Comparison of ENCODE assay signal across 9 mouse cellular contexts in the genomic region with DNA sequence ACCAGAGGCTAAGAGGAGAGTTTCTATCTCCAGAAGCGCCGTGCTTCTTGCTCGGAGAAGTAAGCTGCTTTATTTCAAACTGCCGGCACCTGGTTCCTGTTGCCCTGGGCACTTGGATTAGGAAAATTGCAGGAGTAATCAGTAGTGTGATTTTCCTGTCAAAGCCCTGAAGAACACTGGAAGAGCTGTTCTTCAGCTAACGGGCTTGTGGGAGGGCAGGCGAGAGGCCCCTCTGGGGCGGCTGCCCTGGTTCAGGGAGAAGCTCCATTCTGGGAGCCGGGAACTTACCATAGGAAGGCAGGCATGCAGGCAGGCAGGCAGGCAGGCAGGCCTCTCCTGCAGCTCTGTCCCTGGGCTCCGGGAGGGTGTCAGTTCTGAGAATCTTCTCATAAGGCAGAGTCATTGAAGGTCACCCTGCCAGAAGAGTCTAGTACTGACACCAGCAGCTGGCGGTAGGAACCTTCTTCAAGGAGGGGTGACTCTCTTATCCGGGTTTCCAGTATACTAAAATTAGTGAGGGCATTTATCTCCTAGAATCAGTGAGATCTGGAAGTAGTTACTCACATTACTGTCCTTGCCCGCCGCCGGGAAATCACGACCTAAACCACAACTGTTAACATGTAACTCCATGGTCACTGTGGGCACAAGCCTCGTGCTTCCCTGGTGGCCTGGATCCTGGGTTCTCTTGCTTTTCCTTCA. TPM values are rescaled to one million over a fixed set of nuclear protein-coding genes. Genes with fewer than 3 reads are reported as not detected.
DNase-seq lines count a peak whose midpoint lies in the region; ATAC-seq and TF ChIP-seq lines count a peak whose summit lies in the region.
"Had no signal": no experiment of that assay in that cellular context is flagged by ENCODE, and none has a peak within 500 bp of the region (broad histone marks: within the 10 kb centered on the region; RNA-seq: fewer than 3 reads in every experiment).

A gene (minus strand): TSS at position 457 of the 699 bp plus-strand sequence.

- intact Hi-C loops in heart, postnatal 14 days (cut with DNase I): no loop called here

- no peaks in the 10 kb centered on the region for H3K9me3 ChIP-seq in kidney, embryonic 15.5 days (replicated peaks)
- no peaks in the 10 kb centered on the region for H3K9me3 ChIP-seq in ES-Bruce4 (replicated peaks; ENCODE audit: control insufficient read depth, insufficient read depth, low read length, poor library complexity, severe bottlenecking)
- no peaks in the 10 kb centered on the region for H3K9me3 ChIP-seq in forebrain, embryonic 10.5 days
- H3K9me3 ChIP-seq in midbrain, embryonic 16.5 days (replicated peaks; ENCODE audit: control insufficient read depth, low read length, poor library complexity, severe bottlenecking): no peaks in the 10 kb centered on the region

- no peaks in the 10 kb centered on the region for H3K36me3 ChIP-seq in kidney, embryonic 15.5 days
- H3K36me3 ChIP-seq in ES-Bruce4 (ENCODE audit: control insufficient read depth, insufficient read depth, low read length, poor library complexity, severe bottlenecking): no peaks in the 10 kb centered on the region
- no peaks in the 10 kb centered on the region for H3K36me3 ChIP-seq in forebrain, embryonic 10.5 days (replicated peaks)
- no peaks in the 10 kb centered on the region for H3K36me3 ChIP-seq in midbrain, embryonic 16.5 days (ENCODE audit: control insufficient read depth, insufficient read depth, low read length)

- no peak within 1 kb of the TSS for H3K9ac ChIP-seq in kidney, embryonic 15.5 days
- no peak within 1 kb of the TSS for H3K9ac ChIP-seq in ES-Bruce4 (ENCODE audit: low read depth, poor library complexity, severe bottlenecking)
- H3K9ac ChIP-seq in midbrain, embryonic 16.5 days (ENCODE audit: low read depth, low read length): no peak within 1 kb of the TSS
- H3K9ac ChIP-seq: liver, embryonic 14.5 days had no signal

- H3K4me2 ChIP-seq in kidney, embryonic 15.5 days: no peak within 1 kb of the TSS
- H3K4me2 ChIP-seq in midbrain, embryonic 16.5 days (ENCODE audit: low read length): no peak within 1 kb of the TSS

- no peak for TF ChIP-seq EP300 in ES-Bruce4 (IDR thresholded peaks at IDR 0.05; ENCODE audit: insufficient read depth, low read depth, low read length)

- TF ChIP-seq CTCF in ES-Bruce4 (IDR thresholded peaks at IDR 0.05; ENCODE audit: low read depth, low read length): no peak

- H3K27ac ChIP-seq in kidney, embryonic 15.5 days: no peak within 1 kb of the TSS
- no peak within 1 kb of the TSS for H3K27ac ChIP-seq in ES-Bruce4 (ENCODE audit: insufficient read depth, low read length)
- H3K27ac ChIP-seq in forebrain, embryonic 10.5 days: no peak within 1 kb of the TSS
- no peak within 1 kb of the TSS for H3K27ac ChIP-seq in midbrain, embryonic 16.5 days (ENCODE audit: low read length)
- H3K27ac ChIP-seq: liver, embryonic 14.5 days had no signal

- H3K4me3 ChIP-seq in kidney, embryonic 15.5 days (replicated peaks): no peak within 1 kb of the TSS
- no peak within 1 kb of the TSS for H3K4me3 ChIP-seq in ES-Bruce4 (ENCODE audit: low read depth, low read length)
- no peak within 1 kb of the TSS for H3K4me3 ChIP-seq in forebrain, embryonic 10.5 days
- H3K4me3 ChIP-seq in midbrain, embryonic 16.5 days (ENCODE audit: low read depth, low read length): no peak within 1 kb of the TSS

- WGBS in kidney, embryonic 15.5 days: 73% methylated on average over 16 of the region's 16 CpGs
- 73% methylated on average over 16 of the region's 16 CpGs for WGBS in forebrain, embryonic 10.5 days
- 80% methylated on average over 16 of the region's 16 CpGs for WGBS in midbrain, embryonic 16.5 days

- peaks cover 4% of the 10 kb centered on the region; the same call in 1 of the 2 replicates for H3K27me3 ChIP-seq in kidney, embryonic 15.5 days
- peaks cover 1% of the 10 kb centered on the region for H3K27me3 ChIP-seq in ES-Bruce4 (ENCODE audit: control insufficient read depth, insufficient read depth, low read length, poor library complexity, severe bottlenecking)
- H3K27me3 ChIP-seq in forebrain, embryonic 10.5 days (ENCODE audit: poor library complexity, severe bottlenecking): no peaks in the 10 kb centered on the region
- no peaks in the 10 kb centered on the region for H3K27me3 ChIP-seq in midbrain, embryonic 16.5 days (ENCODE audit: control insufficient read depth, insufficient read depth, low read depth, low read length)

- no peak for TF ChIP-seq POLR2A in ES-Bruce4 (IDR thresholded peaks at IDR 0.05; ENCODE audit: insufficient read depth, low read length)

- no peak for ATAC-seq in kidney, embryonic 15.5 days (replicated peaks; ENCODE audit: low FRiP score)
- no peak for ATAC-seq in midbrain, embryonic 16.5 days
- ATAC-seq in inflammation-experienced regulatory T-cells, adult 6 months: no peak

- no peaks in the 10 kb centered on the region for H3K4me1 ChIP-seq in kidney, embryonic 15.5 days
- H3K4me1 ChIP-seq in ES-Bruce4 (ENCODE audit: control insufficient read depth, insufficient read depth, low read length): no peaks in the 10 kb centered on the region
- H3K4me1 ChIP-seq in forebrain, embryonic 10.5 days: peaks cover 6% of the 10 kb centered on the region
- H3K4me1 ChIP-seq in midbrain, embryonic 16.5 days (ENCODE audit: control insufficient read depth, insufficient read depth, low read length): no peaks in the 10 kb centered on the region

- DNase-seq in kidney, adult 9 months: no peak
- no peak for DNase-seq in forebrain, embryonic 10.5 days (ENCODE audit: extremely low spot score, low spot score)
- no peak for DNase-seq in heart, postnatal 14 days
- no peak for DNase-seq in MN1 (ENCODE audit: low spot score)

RNA-seq across cellular contexts. Expression of the gene that starts here (rescaled TPM):
- polyA plus RNA-seq in kidney, embryonic 15.5 days (2015; fragmentation: Nextera tagmentation; extraction: Ambion mirVana): 90.8 and 93.4 TPM in 2 replicates
- 48.4 and 51.3 TPM in 2 replicates for polyA plus RNA-seq in ES-Bruce4 (2011; ENCODE audit: insufficient read depth, insufficient read length, low read depth, missing spikeins)
- 32.0 and 36.5 TPM in 2 replicates for polyA plus RNA-seq in forebrain, embryonic 10.5 days (2016; fragmentation: Nextera tagmentation; extraction: Ambion mirVana)
- 10 to 100 TPM; 28.8 to 30.4 TPM for total RNA-seq in heart, postnatal 14 days (2021)
- polyA plus RNA-seq in midbrain, embryonic 16.5 days (2015; fragmentation: Nextera tagmentation; extraction: Ambion mirVana): 9.0 and 10.2 TPM in 2 replicates
- polyA plus RNA-seq in inflammation-experienced regulatory T-cells, adult 6 months (2017; shearing (Covaris generic)): not detected
